Mouse (Mus musculus) liver, postnatal 0 days (tissue): ENCODE measurements around the gene Skiv2l. TPM values are rescaled to one million over a fixed set of nuclear protein-coding genes. Genes with fewer than 3 reads are reported as not detected.

ENCODE experiments used
- ATAC-seq: fragments of 200-750 bp; cut with Nextera tagmentation; 2 replicates; pipeline ENCODE4 v1.8.0; 2017; ENCODE audit warnings: mild to moderate bottlenecking, moderate library complexity
- DNase-seq: peaks from one replicate; pipeline ENCODE4 v3.0.0-alpha.2; 2016
- H3K27ac ChIP-seq: fragments of 300-500 bp; sonication (generic); 2 replicates; pipeline ENCODE4 v1.5.1; 2014; ENCODE audit warnings: antibody characterized with exemption, moderate library complexity, mild to moderate bottlenecking, low read depth
- H3K27me3 ChIP-seq: fragments of 300-500 bp; sonication (generic); 2 replicates; pipeline ENCODE4 v1.6.1; 2014; ENCODE audit warnings: low read length, control low read depth, mixed read lengths; ENCODE audit not compliant: insufficient read depth
- H3K36me3 ChIP-seq: fragments of 300-500 bp; sonication (generic); replicated peaks from 2 replicates; pipeline ENCODE4 v1.6.1; 2014; ENCODE audit warnings: mild to moderate bottlenecking, control low read depth, low read length, moderate library complexity, mixed read lengths; ENCODE audit not compliant: insufficient read depth
- H3K4me1 ChIP-seq: fragments of 300-500 bp; sonication (generic); 2 replicates; pipeline ENCODE4 v1.6.1; 2014; ENCODE audit warnings: antibody characterized with exemption, mild to moderate bottlenecking, control low read depth; ENCODE audit not compliant: insufficient read depth
- H3K4me2 ChIP-seq: fragments of 300-500 bp; sonication (generic); 2 replicates; pipeline ENCODE4 v1.6.1; 2014; ENCODE audit warnings: low read depth, mild to moderate bottlenecking, low read length, moderate library complexity, mixed read lengths
- H3K4me3 ChIP-seq: fragments of 300-500 bp; sonication (generic); 2 replicates; pipeline ENCODE4 v1.5.1; 2014; ENCODE audit warnings: low read depth, low read length
- H3K9ac ChIP-seq: fragments of 300-500 bp; sonication (generic); replicated peaks from 2 replicates; pipeline ENCODE4 v1.6.1; 2014; ENCODE audit warnings: mild to moderate bottlenecking, moderate library complexity
- H3K9me3 ChIP-seq: fragments of 300-500 bp; sonication (generic); 2 replicates; pipeline ENCODE4 v1.6.1; 2016; ENCODE audit warnings: mild to moderate bottlenecking, control low read depth, low read length, mixed read lengths
- CTCF ChIP-seq: sonication (generic); IDR thresholded peaks from 2 replicates; pipeline ENCODE4 v1.5.1; 2016; ENCODE audit warnings: antibody characterized with exemption, low read depth
- EP300 ChIP-seq: IDR thresholded peaks from 2 replicates; pipeline ENCODE4 v1.6.1; 2016; ENCODE audit warnings: antibody characterized with exemption, low read depth, mild to moderate bottlenecking
- WGBS: fragments of 180-500 bp; shearing (Covaris S2); extraction: QIAGEN DNeasy Blood & Tissue Kit; methylation state at CpG from one replicate; pipeline ENCODE4 v1.1.7; 2014; ENCODE audit not compliant: insufficient replicate concordance; 5-methylcytosine and 5-hydroxymethylcytosine counted together
- polyA plus RNA-seq: library from polyadenylated mRNA; unstranded; fragments of >200 nt; fragmentation: Nextera tagmentation; extraction: Ambion mirVana; gene quantifications from 2 replicates; pipeline ENCODE4 v1.2.1, GENCODE M21; 2015

Gene Skiv2l
- polyA plus RNA-seq, 1 experiment from 2014 or later = 15.4 TPM

DNA sequence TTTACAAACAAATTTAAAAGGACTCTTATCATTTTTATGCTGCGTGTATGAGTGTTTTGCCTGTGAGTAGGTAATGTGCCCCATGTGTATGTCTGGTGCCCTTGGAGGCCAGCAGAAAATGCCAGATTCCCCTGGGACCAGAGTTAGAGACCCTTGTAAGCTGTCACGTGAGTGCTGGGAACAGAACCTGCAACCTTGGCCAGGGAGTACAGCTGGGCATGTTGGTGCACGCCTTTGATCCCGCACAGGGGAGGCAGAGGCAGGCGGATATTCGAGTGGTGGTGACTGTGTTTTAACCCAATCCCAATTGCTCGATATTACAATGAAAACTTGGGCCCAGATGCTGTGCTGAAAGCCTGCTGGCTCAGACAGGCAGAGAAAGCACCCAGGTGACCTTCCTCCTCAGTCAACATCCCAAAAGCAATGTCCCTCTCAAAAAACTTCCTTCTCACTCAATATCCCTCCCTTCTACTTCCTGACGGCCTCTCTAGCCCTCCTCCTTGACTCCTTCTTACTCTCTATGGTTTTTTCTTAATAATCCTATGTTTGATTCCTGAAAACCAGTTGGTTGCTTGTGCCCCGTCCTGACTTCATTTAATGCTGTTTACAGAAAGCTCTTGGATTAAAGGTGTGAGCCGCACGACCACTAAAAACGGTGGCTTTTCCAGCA lies 40.2 kb upstream of the Skiv2l start:
- Histone ChIP-seq H3K36me3 (no peaks in the 10 kb centered on the region), H3K4me3 (no peak overlapping the region), H3K27ac (no peak overlapping the region), H3K27me3 (no peaks in the 10 kb centered on the region), H3K4me2 (no peak overlapping the region), H3K9ac (no peak overlapping the region), H3K9me3 (no peaks in the 10 kb centered on the region; the same call in 1 of the 2 replicates), H3K4me1 (peaks cover 12% of the 10 kb centered on the region; the same call in 1 of the 2 replicates)
- ATAC-seq (no peak), DNase-seq (peak; percentile 9)
- TF ChIP-seq EP300 (no peak), CTCF (no peak)
- 82% methylated on average over 12 of the region's 12 CpGs for WGBS

DNA sequence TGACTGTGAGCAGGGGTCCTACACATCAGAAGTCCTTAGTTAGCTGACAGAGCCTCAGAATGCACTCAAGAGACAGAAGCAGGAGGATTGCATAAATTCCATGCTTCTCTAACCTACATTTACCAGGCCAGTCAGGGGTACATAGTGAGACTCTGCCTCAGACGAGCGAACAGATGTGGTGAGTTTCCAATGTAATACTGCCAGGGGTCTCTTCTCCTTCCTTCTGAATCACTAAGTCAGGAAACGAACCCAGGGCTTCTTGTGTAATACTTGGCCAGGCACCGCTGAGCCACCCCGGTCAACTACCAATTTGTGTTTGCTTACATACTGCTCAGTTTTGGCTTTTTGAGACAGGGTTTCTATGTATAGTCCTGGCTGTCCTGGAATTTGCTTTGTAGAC lies 37.9 kb upstream of the Skiv2l start:
- H3K4me3 ChIP-seq = no peak overlapping the region
- no peaks in the 10 kb centered on the region for H3K36me3 ChIP-seq
- ATAC-seq = no peak
- DNase-seq = peak; percentile 10
- WGBS = 67% methylated on average over 5 of the region's 5 CpGs
- H3K9me3 ChIP-seq = no peaks in the 10 kb centered on the region; the same call in 1 of the 2 replicates
- TF ChIP-seq EP300 (no peak), CTCF (no peak)
- peaks cover 2% of the 10 kb centered on the region; the same call in 1 of the 2 replicates for H3K4me1 ChIP-seq
- no peak overlapping the region for H3K9ac ChIP-seq
- no peak overlapping the region for H3K27ac ChIP-seq
- H3K27me3 ChIP-seq = no peaks in the 10 kb centered on the region
- H3K4me2 ChIP-seq = no peak overlapping the region

DNA sequence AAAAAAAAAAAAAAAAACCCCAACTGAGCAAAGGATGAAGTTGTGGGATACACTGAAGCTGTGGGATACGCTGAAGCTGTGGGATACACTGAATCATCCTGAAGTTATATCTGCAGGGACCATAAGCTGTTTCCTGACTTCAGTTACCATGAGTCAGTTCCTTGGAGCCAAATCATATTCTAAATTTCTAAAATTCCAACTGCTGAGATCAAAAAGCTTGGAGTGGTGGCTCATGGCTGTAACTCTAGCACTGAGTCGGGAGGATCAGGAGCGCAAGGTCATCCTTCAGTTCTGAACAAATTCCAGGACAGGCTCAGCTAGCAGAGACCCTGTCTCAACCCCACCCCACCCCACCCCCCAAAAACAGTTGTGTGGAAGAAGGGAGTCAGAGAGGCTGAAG lies 35.6 kb upstream of the Skiv2l start:
- 84% methylated on average over 3 of the region's 3 CpGs for WGBS
- H3K9me3 ChIP-seq = no peaks in the 10 kb centered on the region
- DNase-seq (no peak), ATAC-seq (no peak)
- H3K4me3 ChIP-seq = no peak overlapping the region
- TF ChIP-seq EP300 (no peak), CTCF (no peak)
- no peak overlapping the region for H3K27ac ChIP-seq
- H3K36me3 ChIP-seq = no peaks in the 10 kb centered on the region
- no peaks in the 10 kb centered on the region for H3K27me3 ChIP-seq
- H3K4me2 ChIP-seq = no peak overlapping the region
- peaks cover 5% of the 10 kb centered on the region; the same call in 1 of the 2 replicates for H3K4me1 ChIP-seq
- H3K9ac ChIP-seq = no peak overlapping the region

DNA sequence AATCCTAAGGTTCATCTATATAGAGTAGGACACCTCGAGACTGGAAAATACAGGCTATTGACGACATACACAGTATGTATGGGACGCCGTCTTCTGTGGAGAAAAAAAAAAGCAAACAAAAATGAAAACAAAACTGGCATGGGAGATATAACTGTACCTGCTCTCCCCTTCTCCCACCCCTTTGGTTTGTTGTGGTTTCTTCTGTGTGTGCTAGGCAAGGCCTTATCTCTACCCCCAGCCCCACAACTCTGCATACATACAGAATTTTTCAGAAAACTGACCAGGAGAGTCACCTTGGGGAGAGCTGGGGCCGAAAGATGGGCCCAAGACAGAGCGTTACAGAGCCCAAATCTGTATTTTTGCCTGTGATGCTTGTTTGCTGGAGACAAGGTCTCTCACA lies 34.7 kb upstream of the Skiv2l start:
- Histone ChIP-seq H3K27ac (no peak overlapping the region), H3K4me3 (no peak overlapping the region), H3K9me3 (no peaks in the 10 kb centered on the region), H3K36me3 (no peaks in the 10 kb centered on the region), H3K4me1 (peaks cover 5% of the 10 kb centered on the region), H3K27me3 (no peaks in the 10 kb centered on the region), H3K9ac (no peak overlapping the region), H3K4me2 (no peak overlapping the region)
- ATAC-seq (no peak), DNase-seq (no peak)
- 63% methylated on average over 6 of the region's 6 CpGs for WGBS
- no peak for TF ChIP-seq CTCF
- no peak for TF ChIP-seq EP300

DNA sequence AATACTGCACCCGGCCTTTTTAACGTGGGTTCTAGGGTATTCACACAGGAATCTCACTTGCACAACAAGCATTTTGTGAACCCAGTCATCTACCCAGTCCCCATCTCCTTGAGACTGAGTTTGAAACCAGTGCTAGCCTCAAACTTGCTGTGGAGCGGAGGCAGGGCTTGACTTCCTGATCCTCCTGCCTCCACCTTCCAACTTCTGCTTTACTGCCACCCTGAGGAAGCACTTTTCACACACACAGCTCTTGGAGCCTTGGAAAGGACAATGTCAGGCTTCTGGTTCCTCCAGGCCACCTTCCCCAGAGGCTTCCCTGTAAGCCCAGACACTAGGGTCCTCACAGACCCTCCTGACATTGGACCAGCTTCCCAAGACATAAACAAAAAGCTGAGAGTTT lies 33.3 kb upstream of the Skiv2l start:
- H3K9me3 ChIP-seq = no peaks in the 10 kb centered on the region
- H3K4me2 ChIP-seq = no peak overlapping the region
- H3K4me1 ChIP-seq = peaks cover 8% of the 10 kb centered on the region
- DNase-seq (peak; percentile 14), ATAC-seq (no peak)
- no peaks in the 10 kb centered on the region for H3K36me3 ChIP-seq
- 53% methylated on average over 3 of the region's 3 CpGs for WGBS
- no peak overlapping the region for H3K9ac ChIP-seq
- no peak overlapping the region for H3K4me3 ChIP-seq
- H3K27ac ChIP-seq = no peak overlapping the region
- H3K27me3 ChIP-seq = no peaks in the 10 kb centered on the region
- TF ChIP-seq CTCF (peak; percentile 33), EP300 (no peak)

DNA sequence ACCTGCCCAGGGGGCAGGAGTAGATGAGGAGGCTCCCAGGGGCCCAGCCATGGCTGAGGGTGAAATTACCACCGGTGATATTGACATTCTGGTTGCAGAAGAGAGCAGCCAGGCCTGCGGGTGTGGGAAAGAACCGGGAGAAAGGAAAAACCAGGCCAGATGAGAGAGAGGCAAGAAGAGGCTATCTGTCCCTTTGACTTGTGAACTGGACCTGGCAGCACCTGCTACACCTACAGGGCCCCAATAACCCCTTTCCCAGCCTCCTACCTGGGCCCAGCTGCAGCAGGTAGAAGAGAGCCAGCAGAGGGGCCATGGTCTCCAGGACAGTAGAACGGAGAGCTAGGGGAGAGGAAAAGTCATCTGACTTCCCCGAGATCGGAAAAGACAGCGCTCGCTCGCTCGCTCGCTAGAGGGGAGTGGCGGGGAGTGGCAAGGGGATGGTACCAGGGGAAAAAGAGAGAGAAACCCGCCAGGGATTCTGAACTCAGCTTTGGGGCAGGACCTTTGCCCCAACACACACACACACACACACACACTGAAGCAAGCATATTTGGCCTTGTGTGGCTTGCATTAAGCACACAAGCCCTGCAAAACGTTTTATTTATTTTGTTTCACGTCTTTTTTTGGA lies 31.8 kb upstream of the Skiv2l start, which contains the start of gene Gm20547:
Gene Gm20547 (minus strand): TSS at position 360 of the 628 bp plus-strand sequence.
- Histone ChIP-seq H3K9ac (peak within 1 kb of the TSS; percentile 34), H3K4me3 (peak within 1 kb of the TSS; percentile 39), H3K9me3 (no peaks in the 10 kb centered on the region), H3K4me2 (peak within 1 kb of the TSS; percentile 64), H3K27me3 (no peaks in the 10 kb centered on the region), H3K27ac (peak within 1 kb of the TSS; percentile 73), H3K4me1 (peaks cover 8% of the 10 kb centered on the region), H3K36me3 (no peaks in the 10 kb centered on the region)
- WGBS = 18% methylated on average over 15 of the region's 15 CpGs
- ATAC-seq (peak; percentile 71), DNase-seq (peak; percentile 60)
- no peak for TF ChIP-seq CTCF
- peak; percentile 9; the same call in 1 of the 2 replicates for TF ChIP-seq EP300
